Mouse (Mus musculus) ES-E14 (cell line): ENCODE data around the gene Slc9b1.

ENCODE experiments used
- CHD2 ChIP-seq: IDR thresholded peaks from 2 replicates; pipeline ENCODE4 v1.6.1; 2014; ENCODE audit warnings: mild to moderate bottlenecking, low read depth, low read length, inconsistent platforms
- HCFC1 ChIP-seq: IDR thresholded peaks from 2 replicates; pipeline ENCODE4 v1.6.1; 2012; ENCODE audit warnings: low read length, inconsistent platforms, borderline replicate concordance; ENCODE audit not compliant: insufficient read depth
- MAFK ChIP-seq: IDR thresholded peaks from 2 replicates; pipeline ENCODE4 v1.6.1; 2014; ENCODE audit warnings: mild to moderate bottlenecking, low read depth, low read length, inconsistent platforms; ENCODE audit not compliant: insufficient read depth

DNA sequence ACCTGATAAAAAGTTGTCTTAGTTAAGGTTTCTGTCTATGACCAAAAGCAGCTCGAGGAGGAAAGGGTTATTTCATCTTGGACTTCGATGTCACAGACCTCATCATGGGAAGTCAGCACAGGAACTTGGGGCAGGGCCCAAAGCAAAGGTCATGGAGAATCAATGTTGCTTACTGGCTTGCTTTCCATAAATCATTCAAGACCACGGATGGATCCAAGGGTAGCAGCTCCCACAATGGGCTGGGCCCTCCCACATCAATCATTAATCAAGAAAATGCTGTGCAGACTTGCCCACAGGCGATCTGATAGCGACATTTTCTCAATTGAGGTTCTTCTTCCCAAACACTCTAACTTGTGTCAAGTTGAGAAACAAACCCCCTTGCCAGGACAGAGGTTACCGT lies 48.3 kb downstream of the Slc9b1 start:
- TF ChIP-seq CHD2 (no peak), MAFK (no peak), HCFC1 (no peak)
